Mouse (Mus musculus): ENCODE measurements around the gene Hspa12b. TPM values are rescaled to one million over a fixed set of nuclear protein-coding genes. Genes with fewer than 3 reads are reported as not detected.

Gene Hspa12b
- polyA plus RNA-seq, 1 experiment: 3.5 TPM

- Histone ChIP-seq H3K36me3 (ENCODE audit: control insufficient read depth, insufficient read depth, low read length) (no peaks in the 10 kb centered on the region; the same call in 1 of the 2 replicates), H3K4me3 (ENCODE audit: control insufficient read depth, insufficient read depth, low read length) (no peak overlapping the region)
These were observed 25.2 kb downstream of the Hspa12b start for GRCm38 (mm10) chr2:131152166-131152730.

GRCm38 (mm10) chr2:131154036-131154435, 27.0 kb downstream of the Hspa12b start:
- H3K36me3 ChIP-seq (ENCODE audit: control insufficient read depth, insufficient read depth, low read length): no peaks in the 10 kb centered on the region
- H3K27me3 ChIP-seq (ENCODE audit: control insufficient read depth, insufficient read depth, low read length): no peaks in the 10 kb centered on the region
- H3K4me3 ChIP-seq (ENCODE audit: control insufficient read depth, insufficient read depth, low read length): no peak overlapping the region
- DNase-seq: no peak
- WGBS: 98% methylated on average over 4 of the region's 4 CpGs
- TF ChIP-seq CTCF (IDR thresholded peaks at IDR 0.05; ENCODE audit: borderline replicate concordance, control insufficient read depth, extremely low read depth, insufficient read depth, low read length, poor library complexity) (no peak), POLR2A (IDR thresholded peaks at IDR 0.05; ENCODE audit: control insufficient read depth, extremely low read depth, insufficient read depth, low read length, poor library complexity) (no peak)
- no peak overlapping the region for H3K27ac ChIP-seq (ENCODE audit: control insufficient read depth, insufficient read depth, low read length)
- peaks cover 3% of the 10 kb centered on the region; the same call in 1 of the 2 replicates for H3K4me1 ChIP-seq (replicated peaks; ENCODE audit: control insufficient read depth, insufficient read depth, low read length)

More at GRCm38 (mm10) chr2:131152166-131152730, 25.2 kb downstream of the Hspa12b start:
- Histone ChIP-seq H3K27ac (ENCODE audit: control insufficient read depth, insufficient read depth, low read length) (no peak overlapping the region), H3K4me1 (replicated peaks; ENCODE audit: control insufficient read depth, insufficient read depth, low read length) (no peaks in the 10 kb centered on the region; the same call in 1 of the 2 replicates), H3K27me3 (ENCODE audit: control insufficient read depth, insufficient read depth, low read length) (no peaks in the 10 kb centered on the region)
- no peak for TF ChIP-seq POLR2A (IDR thresholded peaks at IDR 0.05; ENCODE audit: control insufficient read depth, extremely low read depth, insufficient read depth, low read length, poor library complexity)
- no peak for TF ChIP-seq CTCF (IDR thresholded peaks at IDR 0.05; ENCODE audit: borderline replicate concordance, control insufficient read depth, extremely low read depth, insufficient read depth, low read length, poor library complexity)
- no peak for DNase-seq
- 98% methylated on average over 7 of the region's 7 CpGs for WGBS

- no peak overlapping the region for H3K27ac ChIP-seq (ENCODE audit: control insufficient read depth, insufficient read depth, low read length)
- 91% methylated on average over 7 of the region's 7 CpGs for WGBS
These were observed 29.9 kb downstream of the Hspa12b start for GRCm38 (mm10) chr2:131156987-131157386.

GRCm38 (mm10) chr2:131159491-131159910, 32.4 kb downstream of the Hspa12b start:
- DNase-seq: no peak
- WGBS: under 1% methylated on average over 18 of the region's 18 CpGs
- Histone ChIP-seq H3K4me1 (replicated peaks; ENCODE audit: control insufficient read depth, insufficient read depth, low read length) (peaks cover 12% of the 10 kb centered on the region), H3K4me3 (ENCODE audit: control insufficient read depth, insufficient read depth, low read length) (peak overlapping the region; percentile 61), H3K36me3 (ENCODE audit: control insufficient read depth, insufficient read depth, low read length) (no peaks in the 10 kb centered on the region), H3K27ac (ENCODE audit: control insufficient read depth, insufficient read depth, low read length) (no peak overlapping the region), H3K27me3 (ENCODE audit: control insufficient read depth, insufficient read depth, low read length) (no peaks in the 10 kb centered on the region)
- TF ChIP-seq POLR2A (IDR thresholded peaks at IDR 0.05; ENCODE audit: control insufficient read depth, extremely low read depth, insufficient read depth, low read length, poor library complexity) (no peak), CTCF (IDR thresholded peaks at IDR 0.05; ENCODE audit: borderline replicate concordance, control insufficient read depth, extremely low read depth, insufficient read depth, low read length, poor library complexity) (no peak; the same call in 1 of the 2 replicates)

More at GRCm38 (mm10) chr2:131156987-131157386, 29.9 kb downstream of the Hspa12b start:
- DNase-seq: no peak
- no peaks in the 10 kb centered on the region for H3K36me3 ChIP-seq (ENCODE audit: control insufficient read depth, insufficient read depth, low read length)
- TF ChIP-seq POLR2A (IDR thresholded peaks at IDR 0.05; ENCODE audit: control insufficient read depth, extremely low read depth, insufficient read depth, low read length, poor library complexity): no peak
- H3K4me1 ChIP-seq (replicated peaks; ENCODE audit: control insufficient read depth, insufficient read depth, low read length): peaks cover 12% of the 10 kb centered on the region
- no peak overlapping the region for H3K4me3 ChIP-seq (ENCODE audit: control insufficient read depth, insufficient read depth, low read length)
- H3K27me3 ChIP-seq (ENCODE audit: control insufficient read depth, insufficient read depth, low read length): no peaks in the 10 kb centered on the region

GRCm38 (mm10) chr2:131159938-131160581, 33.0 kb downstream of the Hspa12b start, which contains the start of gene 1700037H04Rik:
1700037H04Rik (minus strand) TSS chr2:131160081.
- no peaks in the 10 kb centered on the region for H3K27me3 ChIP-seq (ENCODE audit: control insufficient read depth, insufficient read depth, low read length)
- WGBS: under 1% methylated on average over 54 of the region's 54 CpGs
- no peak within 1 kb of the TSS for H3K27ac ChIP-seq (ENCODE audit: control insufficient read depth, insufficient read depth, low read length)
- H3K36me3 ChIP-seq (ENCODE audit: control insufficient read depth, insufficient read depth, low read length): no peaks in the 10 kb centered on the region
- peak; percentile 96 for DNase-seq
- TF ChIP-seq POLR2A (IDR thresholded peaks at IDR 0.05; ENCODE audit: control insufficient read depth, extremely low read depth, insufficient read depth, low read length, poor library complexity) (peak; percentile 82), CTCF (IDR thresholded peaks at IDR 0.05; ENCODE audit: borderline replicate concordance, control insufficient read depth, extremely low read depth, insufficient read depth, low read length, poor library complexity) (0 out of 2 replicates have a peak, but pooled peaks have one; percentile 18)
- peaks cover 12% of the 10 kb centered on the region for H3K4me1 ChIP-seq (replicated peaks; ENCODE audit: control insufficient read depth, insufficient read depth, low read length)
- peak within 1 kb of the TSS; percentile 61 for H3K4me3 ChIP-seq (ENCODE audit: control insufficient read depth, insufficient read depth, low read length)

GRCm38 (mm10) chr2:131160671-131161111, 33.6 kb downstream of the Hspa12b start:
- H3K27ac ChIP-seq (ENCODE audit: control insufficient read depth, insufficient read depth, low read length): no peak overlapping the region

More at GRCm38 (mm10) chr2:131160671-131161111, 33.6 kb downstream of the Hspa12b start:
- under 1% methylated on average over 17 of the region's 17 CpGs for WGBS
- TF ChIP-seq POLR2A (IDR thresholded peaks at IDR 0.05; ENCODE audit: control insufficient read depth, extremely low read depth, insufficient read depth, low read length, poor library complexity): no peak
- no peak for TF ChIP-seq CTCF (IDR thresholded peaks at IDR 0.05; ENCODE audit: borderline replicate concordance, control insufficient read depth, extremely low read depth, insufficient read depth, low read length, poor library complexity)
- Histone ChIP-seq H3K4me3 (ENCODE audit: control insufficient read depth, insufficient read depth, low read length) (peak overlapping the region; percentile 50), H3K27me3 (ENCODE audit: control insufficient read depth, insufficient read depth, low read length) (no peaks in the 10 kb centered on the region), H3K36me3 (ENCODE audit: control insufficient read depth, insufficient read depth, low read length) (no peaks in the 10 kb centered on the region), H3K4me1 (replicated peaks; ENCODE audit: control insufficient read depth, insufficient read depth, low read length) (peaks cover 12% of the 10 kb centered on the region)
- DNase-seq: peak; percentile 15

Measured in thymus, adult 2 months (tissue).